Mouse (Mus musculus) testis, adult 2 months (tissue): ENCODE data around the gene Hmcn1. TPM values are rescaled to one million over a fixed set of nuclear protein-coding genes. Genes with fewer than 3 reads are reported as not detected.

Source experiments
- H3K27ac ChIP-seq: fragments of 200-500 bp; 2 replicates; pipeline ENCODE4 v1.5.1; 2012; ENCODE audit warnings: low read depth, low read length; ENCODE audit not compliant: control insufficient read depth, insufficient read depth
- H3K27me3 ChIP-seq: fragments of 200-500 bp; 2 replicates; pipeline ENCODE4 v1.6.1; 2012; ENCODE audit warnings: mild to moderate bottlenecking, low read length, moderate library complexity; ENCODE audit not compliant: control insufficient read depth, insufficient read depth
- H3K36me3 ChIP-seq: fragments of 200-500 bp; 2 replicates; pipeline ENCODE4 v1.6.1; 2012; ENCODE audit warnings: mild to moderate bottlenecking, low read length; ENCODE audit not compliant: control insufficient read depth, insufficient read depth
- H3K4me1 ChIP-seq: fragments of 200-500 bp; 2 replicates; pipeline ENCODE4 v1.6.1; 2012; ENCODE audit warnings: low read length; ENCODE audit not compliant: control insufficient read depth, insufficient read depth
- H3K4me3 ChIP-seq: fragments of 200-500 bp; 2 replicates; pipeline ENCODE4 v1.5.1; 2012; ENCODE audit warnings: low read depth, mild to moderate bottlenecking, low read length, moderate library complexity, mixed read lengths; ENCODE audit not compliant: control insufficient read depth
- CTCF ChIP-seq: fragments of 200-500 bp; IDR thresholded peaks from 2 replicates; pipeline ENCODE4 v1.5.1; 2012; ENCODE audit warnings: low read depth, mild to moderate bottlenecking, inconsistent platforms, low read length, moderate library complexity; ENCODE audit not compliant: control insufficient read depth, insufficient read depth, insufficient replicate concordance
- POLR2A ChIP-seq: fragments of 200-500 bp; IDR thresholded peaks from 2 replicates; pipeline ENCODE4 v1.6.1; 2012; ENCODE audit warnings: low read depth, mild to moderate bottlenecking, inconsistent platforms, low read length, moderate library complexity; ENCODE audit not compliant: control insufficient read depth
- polyA plus RNA-seq: library from polyadenylated mRNA; depleted of rRNA; stranded (reverse); fragments of >200 nt; gene quantifications from 2 replicates; pipeline ENCODE4 v1.2.3, GENCODE M21; 2012

Hmcn1 gene
- polyA plus RNA-seq, 1 experiment = 1.8 TPM

- Histone ChIP-seq H3K27ac (no peak overlapping the region), H3K27me3 (no peaks in the 10 kb centered on the region), H3K36me3 (no peaks in the 10 kb centered on the region), H3K4me3 (no peak overlapping the region), H3K4me1 (no peaks in the 10 kb centered on the region)
- TF ChIP-seq CTCF = no peak
- no peak for TF ChIP-seq POLR2A
These were observed 220.3 kb downstream of the Hmcn1 start for GRCm38 (mm10) chr1:150772958-150773357.

DNA sequence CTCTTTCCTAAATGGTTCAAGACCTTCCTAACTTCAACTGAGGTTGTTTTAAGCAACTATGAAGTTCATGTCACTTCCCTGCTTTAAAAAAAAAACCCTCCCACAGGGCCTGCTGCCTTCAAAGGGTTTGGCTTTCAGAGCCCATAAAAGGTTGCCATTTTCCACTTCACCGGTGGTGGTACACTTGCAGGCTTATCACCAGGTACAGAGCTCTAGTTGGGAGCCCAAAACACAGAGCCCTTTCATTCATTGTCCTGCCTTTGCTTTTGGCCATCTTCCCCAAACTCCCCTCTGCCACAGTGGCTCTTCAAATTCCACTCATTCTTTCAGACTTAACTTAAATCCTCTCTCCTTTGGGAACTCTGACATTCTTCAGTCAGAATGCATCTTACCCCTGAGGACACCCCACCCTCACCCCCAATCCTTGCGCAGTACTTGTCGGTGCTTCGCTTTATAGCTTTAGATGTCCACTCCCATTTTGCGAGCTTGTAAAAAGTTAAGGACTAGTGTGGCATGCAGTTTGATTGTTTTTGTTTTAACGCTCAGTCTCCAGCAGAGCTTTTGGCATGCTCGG is 222.2 kb downstream of the Hmcn1 start:
- Histone ChIP-seq H3K27ac (no peak overlapping the region), H3K36me3 (no peaks in the 10 kb centered on the region), H3K4me3 (no peak overlapping the region), H3K4me1 (no peaks in the 10 kb centered on the region), H3K27me3 (no peaks in the 10 kb centered on the region)
- TF ChIP-seq POLR2A (no peak), CTCF (no peak)

DNA sequence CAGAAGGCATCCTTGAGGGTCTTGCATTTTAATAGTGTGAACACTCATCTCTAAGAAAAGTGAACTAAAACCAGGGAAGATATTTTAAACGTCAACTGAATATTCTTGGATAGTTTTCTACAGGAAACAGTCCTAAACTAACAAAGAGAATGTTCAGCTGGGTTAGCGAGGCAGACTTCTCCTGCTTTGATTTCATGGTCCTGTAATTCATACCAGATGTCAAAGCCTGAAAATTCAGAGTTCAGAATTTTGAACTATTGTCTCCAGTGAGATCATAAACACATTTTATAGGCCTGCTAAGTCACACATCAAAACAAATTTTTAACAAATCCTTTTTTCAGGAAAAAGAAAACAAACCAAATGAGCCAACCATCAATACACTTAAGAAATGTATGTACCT is 223.4 kb downstream of the Hmcn1 start:
- H3K4me1 ChIP-seq = no peaks in the 10 kb centered on the region
- H3K27ac ChIP-seq = no peak overlapping the region
- H3K36me3 ChIP-seq = no peaks in the 10 kb centered on the region
- H3K27me3 ChIP-seq = no peaks in the 10 kb centered on the region
- no peak overlapping the region for H3K4me3 ChIP-seq
- TF ChIP-seq POLR2A (no peak), CTCF (no peak)

- Histone ChIP-seq H3K27me3 (no peaks in the 10 kb centered on the region), H3K36me3 (no peaks in the 10 kb centered on the region), H3K4me3 (no peak overlapping the region), H3K27ac (no peak overlapping the region), H3K4me1 (no peaks in the 10 kb centered on the region)
- TF ChIP-seq POLR2A (no peak), CTCF (no peak)
These were observed 231.6 kb downstream of the Hmcn1 start for GRCm38 (mm10) chr1:150761678-150762077.

GRCm38 (mm10) chr1:150760801-150761331 is 232.4 kb downstream of the Hmcn1 start:
- H3K4me1 ChIP-seq = no peaks in the 10 kb centered on the region
- TF ChIP-seq CTCF = no peak
- TF ChIP-seq POLR2A = no peak
- no peaks in the 10 kb centered on the region for H3K27me3 ChIP-seq
- H3K4me3 ChIP-seq = no peak overlapping the region
- no peak overlapping the region for H3K27ac ChIP-seq
- H3K36me3 ChIP-seq = no peaks in the 10 kb centered on the region

DNA sequence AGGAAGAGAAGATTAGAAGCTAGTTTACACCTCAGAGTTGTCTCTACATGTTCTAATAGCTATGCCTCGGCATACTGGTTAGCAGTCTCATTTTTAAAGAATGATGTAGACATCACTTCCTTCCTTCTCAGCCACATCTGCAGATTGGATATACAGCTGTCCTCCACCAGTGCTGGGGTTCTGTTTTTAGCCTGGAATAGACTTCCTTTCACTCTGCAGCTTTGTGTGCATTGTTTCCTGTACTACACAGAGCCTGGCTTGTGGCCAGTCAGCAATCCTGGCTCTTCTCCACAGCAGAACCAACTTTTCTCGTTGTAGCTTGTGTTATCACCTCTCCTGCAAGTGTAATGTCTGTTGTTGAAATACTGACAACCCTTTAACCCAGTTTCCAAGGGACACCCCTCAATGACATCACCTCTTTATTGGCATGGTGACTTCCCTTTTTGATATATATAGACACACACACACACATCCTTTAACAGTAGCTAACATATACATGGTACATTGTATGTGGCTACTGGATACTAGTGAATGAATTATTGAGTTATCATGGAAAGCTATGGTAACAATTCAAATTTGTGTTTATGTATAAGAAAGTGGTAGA is 233.7 kb downstream of the Hmcn1 start:
- no peaks in the 10 kb centered on the region for H3K4me1 ChIP-seq
- no peaks in the 10 kb centered on the region for H3K36me3 ChIP-seq
- no peak for TF ChIP-seq POLR2A
- TF ChIP-seq CTCF = no peak
- H3K27ac ChIP-seq = no peak overlapping the region
- no peak overlapping the region for H3K4me3 ChIP-seq
- H3K27me3 ChIP-seq = no peaks in the 10 kb centered on the region

DNA sequence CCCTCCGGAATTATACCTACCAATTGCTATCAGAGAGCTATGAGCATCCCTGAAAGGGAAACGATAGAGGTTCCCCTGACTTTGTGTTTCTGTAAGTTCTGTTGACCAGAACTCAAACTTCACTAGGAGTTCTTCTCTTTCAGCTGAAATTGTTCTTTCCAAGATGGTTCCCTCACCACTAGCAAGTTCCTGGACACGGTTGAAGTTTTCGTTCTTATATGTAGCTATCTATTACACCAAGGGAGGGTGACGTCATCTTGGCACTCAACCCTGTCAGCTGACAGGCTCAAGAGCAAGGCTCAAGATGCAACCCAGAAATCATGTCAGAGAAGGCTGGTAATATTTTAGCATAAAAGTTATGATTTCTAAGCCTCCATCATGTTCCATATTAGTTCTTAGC is 239.3 kb downstream of the Hmcn1 start:
- H3K27me3 ChIP-seq = no peaks in the 10 kb centered on the region
- no peaks in the 10 kb centered on the region for H3K4me1 ChIP-seq
- TF ChIP-seq CTCF = no peak
- TF ChIP-seq POLR2A = no peak
- H3K36me3 ChIP-seq = no peaks in the 10 kb centered on the region
- H3K4me3 ChIP-seq = no peak overlapping the region
- no peak overlapping the region for H3K27ac ChIP-seq

DNA sequence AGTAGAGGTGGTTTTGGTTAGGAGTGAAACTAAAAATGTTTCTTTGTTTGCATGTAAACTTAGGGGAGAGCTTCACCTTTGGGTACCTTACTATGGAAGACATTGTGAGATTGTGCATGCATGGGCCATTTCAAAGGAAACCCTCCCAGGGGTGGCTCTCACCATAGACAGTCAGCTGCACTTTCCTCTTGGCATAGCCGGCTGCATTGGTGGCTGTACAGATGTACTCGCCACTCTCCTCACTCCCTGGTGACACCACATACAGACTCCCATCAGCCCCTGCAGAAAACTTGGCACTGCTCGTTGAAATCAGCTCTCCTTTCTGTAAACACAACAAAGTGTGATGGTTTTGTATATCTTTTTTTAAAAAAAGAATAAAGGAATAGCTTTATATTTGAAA is 244.5 kb downstream of the Hmcn1 start:
- Histone ChIP-seq H3K27ac (no peak overlapping the region), H3K4me1 (no peaks in the 10 kb centered on the region), H3K4me3 (no peak overlapping the region), H3K27me3 (no peaks in the 10 kb centered on the region), H3K36me3 (no peaks in the 10 kb centered on the region)
- TF ChIP-seq POLR2A (no peak), CTCF (no peak)
